Mouse (Mus musculus) E14TG2a.4 (cell line): ENCODE results near the gene Bmx.

Source experiments
- CTCF ChIP-seq: conservative IDR thresholded peaks from 2 replicates; pipeline ENCODE4 v1.5.1; 2014; ENCODE audit warnings: low read length
- NANOG ChIP-seq: IDR thresholded peaks from 2 replicates; pipeline ENCODE4 v1.6.1; 2014; ENCODE audit warnings: borderline replicate concordance, low read length, mixed read lengths
- POU5F1 ChIP-seq: IDR thresholded peaks from 2 replicates; pipeline ENCODE4 v1.6.1; 2014; ENCODE audit warnings: low read length, borderline replicate concordance

DNA sequence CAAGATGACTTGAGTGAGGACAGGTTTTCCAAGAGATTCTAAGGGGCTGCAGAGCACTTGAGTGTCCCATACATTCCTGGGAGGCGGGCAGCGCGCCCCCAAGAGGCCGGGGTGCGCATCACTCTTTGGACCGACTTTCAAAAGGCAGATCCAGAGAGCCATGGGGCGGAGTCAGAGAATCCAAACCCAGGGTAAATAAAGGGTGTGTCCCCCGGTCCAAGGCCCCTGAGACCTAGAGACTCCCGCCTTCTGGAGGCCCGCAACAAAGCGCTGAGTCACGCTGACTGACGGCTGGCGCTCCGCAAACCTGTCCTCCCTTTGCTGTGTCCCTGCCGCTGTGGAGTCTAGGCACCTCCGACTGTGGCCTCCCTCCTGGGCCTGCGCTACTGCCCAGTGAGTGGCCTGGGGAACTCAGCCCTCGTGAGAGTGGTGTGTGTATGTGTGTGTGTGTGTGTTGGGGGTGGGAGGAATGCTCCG, 11.3 kb upstream of the Bmx start, which contains the start of gene Pir:
- peak; percentile 45 for TF ChIP-seq CTCF
- TF ChIP-seq POU5F1: no peak
- TF ChIP-seq NANOG: no peak
